Mouse (Mus musculus) olfactory bulb, adult 2 months (tissue): ENCODE results near the gene Gimap8.

Experiments used
- CTCF ChIP-seq: fragments of 200-500 bp; IDR thresholded peaks from 2 replicates; pipeline ENCODE4 v1.5.1; 2012; ENCODE audit warnings: low read depth, mild to moderate bottlenecking, low read length, moderate library complexity; ENCODE audit not compliant: insufficient read depth
- POLR2A ChIP-seq: fragments of 200-500 bp; IDR thresholded peaks from 2 replicates; pipeline ENCODE4 v1.6.1; 2012; ENCODE audit warnings: mild to moderate bottlenecking, low read depth, low read length, moderate library complexity; ENCODE audit not compliant: insufficient read depth

DNA sequence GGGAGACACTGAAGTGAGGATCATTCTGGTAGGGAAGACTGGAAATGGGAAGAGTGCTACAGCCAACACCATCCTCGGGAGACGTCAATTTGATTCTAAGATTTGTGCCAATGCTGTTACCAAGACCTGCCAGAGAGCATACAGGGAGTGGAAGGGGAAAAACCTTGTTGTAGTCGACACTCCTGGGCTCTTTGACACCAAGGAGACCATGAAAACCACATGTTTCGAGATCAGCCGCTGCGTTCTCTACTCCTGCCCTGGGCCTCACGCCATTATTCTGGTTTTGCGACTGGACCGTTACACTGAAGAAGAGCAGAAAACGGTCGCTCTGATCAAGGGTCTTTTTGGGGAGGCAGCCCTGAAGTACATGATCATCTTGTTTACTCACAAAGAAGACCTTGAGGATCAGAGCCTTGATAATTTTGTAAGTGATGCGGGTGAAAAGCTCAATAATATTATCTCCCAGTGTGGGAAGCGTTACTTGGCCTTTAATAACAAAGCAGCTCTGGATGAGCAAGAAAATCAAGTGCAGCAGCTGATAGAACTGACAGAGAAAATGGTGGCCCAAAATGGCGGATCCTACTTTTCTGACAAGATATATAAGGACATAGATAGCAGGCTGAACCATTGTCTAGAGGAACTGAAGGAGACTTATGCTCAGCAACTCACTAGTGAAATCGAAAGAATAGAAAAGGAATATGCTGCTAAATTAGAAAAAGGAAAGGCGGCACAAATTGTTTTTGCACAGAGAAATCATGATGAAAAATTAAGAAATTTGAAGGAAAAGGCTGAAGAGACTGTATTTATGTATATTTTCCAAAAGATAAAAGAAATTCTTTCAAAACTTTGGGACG lies 30.7 kb downstream of the Gimap8 start:
- TF ChIP-seq CTCF (no peak), POLR2A (no peak)
